Mouse (Mus musculus) central nervous system, embryonic 11.5 days (tissue): ENCODE data around the gene Olfr509. TPM values are rescaled to one million over a fixed set of nuclear protein-coding genes. Genes with fewer than 3 reads are reported as not detected.

Experiments used
- polyA plus RNA-seq: library from polyadenylated mRNA; depleted of rRNA; stranded (reverse); fragments of >200 nt; gene quantifications from 2 replicates; pipeline ENCODE4 v1.2.3, GENCODE M21; 2012; rRNA removed

Gene Olfr509
- not detected in 2 replicates for polyA plus RNA-seq

GRCm38 (mm10) chr7:108651806-108652205, at the start of gene Olfr509:
Gene Olfr509 (minus strand): TSS chr7:108651906.

GRCm38 (mm10) chr7:108666118-108666517, 14.4 kb upstream of the Olfr509 start, which contains the start of gene Olfr510:
Gene Olfr510 (plus strand): TSS chr7:108666418.

GRCm38 (mm10) chr7:108629694-108630093, 22.0 kb downstream of the Olfr509 start, which contains the start of gene Olfr508:
Gene Olfr508 (plus strand): TSS chr7:108629994.

GRCm38 (mm10) chr7:108621514-108621913, 30.2 kb downstream of the Olfr509 start, which contains the start of gene Olfr507:
Gene Olfr507 (plus strand): TSS chr7:108621814.

GRCm38 (mm10) chr7:108610487-108610886, 41.2 kb downstream of the Olfr509 start, which contains the start of gene Olfr506:
Gene Olfr506 (plus strand): TSS chr7:108610787.

Other genes starting within 250 kb of the Olfr509 start
- not detected in 2 replicates for gene Olfr497, start 231.5 kb downstream of the Olfr509 start, polyA plus RNA-seq
- not detected in 2 replicates for gene Olfr498, start 186.6 kb downstream of the Olfr509 start, polyA plus RNA-seq
- gene Olfr502, start 126.8 kb downstream of the Olfr509 start, polyA plus RNA-seq, result not detected in 2 replicates
- gene Olfr503, start 107.4 kb downstream of the Olfr509 start, polyA plus RNA-seq, result not detected in 2 replicates
- gene Olfr504, start 86.1 kb downstream of the Olfr509 start, polyA plus RNA-seq, result not detected in 2 replicates
- not detected in 2 replicates for gene Olfr506, start 41.1 kb downstream of the Olfr509 start, polyA plus RNA-seq
- not detected in 2 replicates for gene Olfr507, start 30.1 kb downstream of the Olfr509 start, polyA plus RNA-seq
- not detected in 2 replicates for gene Olfr508, start 21.9 kb downstream of the Olfr509 start, polyA plus RNA-seq
- gene Olfr510, start 14.5 kb upstream of the Olfr509 start, polyA plus RNA-seq, result not detected in 2 replicates
- not detected in 2 replicates for gene Olfr512, start 61.4 kb upstream of the Olfr509 start, polyA plus RNA-seq
- not detected in 2 replicates for gene Olfr513, start 99.1 kb upstream of the Olfr509 start, polyA plus RNA-seq
- gene Olfr514, start 174.1 kb upstream of the Olfr509 start, polyA plus RNA-seq, result not detected in 2 replicates
- not detected in 2 replicates for gene Olfr516, start 198.6 kb upstream of the Olfr509 start, polyA plus RNA-seq
- not detected in 2 replicates for gene Olfr517, start 220.5 kb upstream of the Olfr509 start, polyA plus RNA-seq
- gene Olfr518, start 233.1 kb upstream of the Olfr509 start, polyA plus RNA-seq, result not detected in 2 replicates
- not detected in 2 replicates for gene Olfr519, start 242.5 kb upstream of the Olfr509 start, polyA plus RNA-seq